In the genomic region with DNA sequence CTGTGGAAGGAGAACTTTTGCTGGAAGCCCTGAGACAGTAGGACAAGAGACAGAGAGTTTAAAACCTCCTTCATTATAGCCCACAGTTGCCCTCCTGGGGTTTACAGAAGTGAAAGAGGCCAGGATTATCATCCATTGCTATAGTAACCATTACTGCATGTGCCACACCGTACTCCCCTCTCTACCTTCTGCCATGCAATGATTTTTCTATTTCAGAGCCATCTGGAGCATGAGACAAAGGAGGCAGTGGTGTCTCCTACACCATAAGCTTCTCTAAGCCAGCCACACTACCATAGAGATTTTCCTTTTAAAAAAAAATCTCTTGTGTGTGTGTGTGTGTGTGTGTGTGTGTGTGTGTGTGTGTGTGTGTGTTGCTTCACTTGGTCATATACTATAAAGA, we compare ENCODE assay signal across 13 mouse cellular contexts.
"Had no signal": no experiment of that assay in that cellular context is flagged by ENCODE, and none has a peak within 500 bp of the region (broad histone marks: within the 10 kb centered on the region; RNA-seq: fewer than 3 reads in every experiment).

No protein-coding gene starts in this region.

- H3K27ac ChIP-seq: kidney, postnatal 0 days; limb, embryonic 15.5 days; liver, embryonic 12.5 days; midbrain, embryonic 10.5 days; neural tube, embryonic 13.5 days; stomach, embryonic 15.5 days had no signal

- H3K4me3 ChIP-seq: limb, embryonic 15.5 days; liver, embryonic 12.5 days; midbrain, embryonic 10.5 days; neural tube, embryonic 13.5 days; stomach, embryonic 15.5 days had no signal

- DNase-seq: lung, embryonic 14.5 days; lung, postnatal 10 days; lung, postnatal 4 days; midbrain, embryonic 14.5 days; right cerebral cortex, postnatal 14 days; thymus, adult 2 months; thymus, postnatal 25 days had no signal

- ATAC-seq: liver, embryonic 12.5 days had no signal
